Mouse (Mus musculus) embryonic facial prominence, embryonic 13.5 days (tissue): ENCODE data around the gene Plekhg5. TPM values are rescaled to one million over a fixed set of nuclear protein-coding genes. Genes with fewer than 3 reads are reported as not detected.

Source experiments
- ATAC-seq: fragments of 200-750 bp; cut with Nextera tagmentation; 2 replicates; pipeline ENCODE4 v1.8.0; 2017; ENCODE audit warnings: low read depth; ENCODE audit not compliant: insufficient number of reproducible peaks, insufficient read depth, low FRiP score, low TSS enrichment
- H3K27ac ChIP-seq: fragments of 300-500 bp; sonication (generic); 2 replicates; pipeline ENCODE4 v1.5.1; 2015; ENCODE audit warnings: moderate library complexity, mild to moderate bottlenecking, inconsistent platforms
- H3K27me3 ChIP-seq: fragments of 300-500 bp; sonication (generic); 2 replicates; pipeline ENCODE4 v1.6.1; 2015; ENCODE audit warnings: mild to moderate bottlenecking, inconsistent platforms
- H3K36me3 ChIP-seq: fragments of 300-500 bp; sonication (generic); 2 replicates; pipeline ENCODE4 v1.6.1; 2015; ENCODE audit warnings: mild to moderate bottlenecking, inconsistent platforms
- H3K4me1 ChIP-seq: fragments of 300-500 bp; sonication (generic); 2 replicates; pipeline ENCODE4 v1.6.1; 2015; ENCODE audit warnings: inconsistent platforms
- H3K4me2 ChIP-seq: fragments of 300-500 bp; sonication (generic); 2 replicates; pipeline ENCODE4 v1.6.1; 2015; ENCODE audit warnings: moderate library complexity, mild to moderate bottlenecking, inconsistent platforms
- H3K4me3 ChIP-seq: fragments of 300-500 bp; sonication (generic); 2 replicates; pipeline ENCODE4 v1.5.1; 2015; ENCODE audit warnings: mild to moderate bottlenecking, inconsistent platforms
- H3K9ac ChIP-seq: fragments of 300-500 bp; sonication (generic); 2 replicates; pipeline ENCODE4 v1.6.1; 2015; ENCODE audit warnings: mild to moderate bottlenecking, inconsistent platforms
- H3K9me3 ChIP-seq: fragments of 300-500 bp; sonication (generic); 2 replicates; pipeline ENCODE4 v1.6.1; 2016; ENCODE audit warnings: inconsistent platforms
- WGBS: fragments of 180-500 bp; shearing (Covaris S2); methylation state at CpG from one replicate; pipeline ENCODE4 v1.1.7; 2015; ENCODE audit warnings: mixed read lengths; 5-methylcytosine and 5-hydroxymethylcytosine counted together
- polyA plus RNA-seq: library from polyadenylated mRNA; unstranded; fragments of >200 nt; fragmentation: Nextera tagmentation; extraction: Ambion mirVana; gene quantifications from 2 replicates; pipeline ENCODE4 v1.2.1, GENCODE M21; 2015

Gene Plekhg5
- polyA plus RNA-seq, 1 experiment from 2014 or later, result 19.5 TPM

GRCm38 (mm10) chr4:152101921-152102320 is 29.6 kb downstream of the Plekhg5 start:
- Histone ChIP-seq H3K9me3 (no peaks in the 10 kb centered on the region), H3K4me2 (no peak overlapping the region), H3K36me3 (peaks cover 47% of the 10 kb centered on the region), H3K27ac (no peak overlapping the region), H3K9ac (no peak overlapping the region), H3K27me3 (no peaks in the 10 kb centered on the region), H3K4me1 (peaks cover 22% of the 10 kb centered on the region), H3K4me3 (no peak overlapping the region)
- ATAC-seq, result no peak
- 92% methylated on average over 16 of the region's 16 CpGs for WGBS

DNA sequence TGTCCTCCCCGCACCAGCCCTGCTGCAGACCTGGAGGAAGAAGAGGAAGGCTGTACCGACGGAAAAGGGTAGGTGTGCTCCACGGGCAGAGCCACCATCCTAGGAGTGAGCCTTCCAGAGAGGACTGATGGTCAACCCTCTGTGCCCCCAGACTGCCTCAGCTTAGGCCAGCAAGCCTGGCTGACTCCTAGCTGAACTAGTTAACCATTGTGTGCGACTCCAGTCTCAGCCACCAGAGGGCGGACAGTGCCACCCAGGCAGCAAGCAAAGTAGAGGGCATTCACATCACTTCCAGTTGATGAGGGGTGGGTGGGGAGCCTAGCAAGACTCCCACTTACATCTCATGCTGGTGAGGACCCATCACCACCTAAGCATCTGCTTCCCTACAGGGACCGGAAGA is 30.7 kb downstream of the Plekhg5 start:
- Histone ChIP-seq H3K27me3 (no peaks in the 10 kb centered on the region), H3K4me2 (no peak overlapping the region), H3K36me3 (peaks cover 50% of the 10 kb centered on the region), H3K4me1 (peaks cover 26% of the 10 kb centered on the region), H3K9ac (no peak overlapping the region), H3K4me3 (no peak overlapping the region), H3K27ac (no peak overlapping the region), H3K9me3 (no peaks in the 10 kb centered on the region)
- ATAC-seq, result no peak
- 27% methylated on average over 7 of the region's 7 CpGs for WGBS

DNA sequence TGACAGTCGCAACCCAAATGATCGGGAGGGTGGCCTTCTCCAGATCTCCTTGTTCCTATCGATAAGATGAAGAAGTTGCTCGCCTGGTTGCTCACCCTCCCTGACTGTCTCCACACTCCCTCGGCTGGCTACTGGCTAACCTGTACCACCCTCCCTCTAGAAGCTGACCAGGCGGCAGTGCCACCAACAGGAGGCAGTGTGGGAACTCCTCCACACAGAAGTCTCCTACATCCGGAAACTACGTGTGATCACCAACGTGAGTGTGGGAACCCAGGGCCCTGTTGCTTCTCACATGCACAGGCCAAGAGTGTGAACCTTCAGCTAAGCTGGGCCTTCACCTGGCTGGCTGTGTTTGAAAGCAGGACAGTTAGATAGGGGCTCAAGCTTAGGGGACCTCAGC is 34.4 kb downstream of the Plekhg5 start:
- Histone ChIP-seq H3K27me3 (0 out of 2 replicates have a peak, but pooled peaks cover 6% of the 10 kb centered on the region), H3K4me1 (peaks cover 21% of the 10 kb centered on the region), H3K9me3 (no peaks in the 10 kb centered on the region), H3K4me3 (no peak overlapping the region), H3K9ac (no peak overlapping the region), H3K4me2 (peak overlapping the region; percentile 73), H3K36me3 (peaks cover 84% of the 10 kb centered on the region), H3K27ac (peak overlapping the region; percentile 77)
- 57% methylated on average over 9 of the region's 9 CpGs for WGBS
- ATAC-seq, result no peak

DNA sequence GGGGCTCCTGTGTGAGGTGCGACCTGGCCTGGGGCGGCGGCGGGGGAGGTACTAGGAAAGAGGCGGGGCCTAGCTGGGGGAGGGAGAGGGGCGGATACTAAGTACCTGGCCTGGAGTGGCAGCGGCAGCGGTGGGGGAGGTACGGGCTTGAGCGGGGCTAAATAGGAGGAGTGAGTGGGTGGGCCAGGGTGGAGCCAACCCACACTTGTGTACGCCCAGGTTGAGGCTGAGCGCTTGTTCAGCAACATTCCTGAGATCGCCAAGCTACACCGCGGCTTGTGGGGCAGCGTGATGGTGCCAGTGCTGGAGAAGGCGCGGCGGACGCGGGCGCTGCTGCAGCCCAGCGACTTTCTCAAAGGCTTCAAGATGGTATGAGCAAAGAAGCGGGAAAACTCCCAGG is 35.2 kb downstream of the Plekhg5 start:
- 4% methylated on average over 24 of the region's 24 CpGs for WGBS
- Histone ChIP-seq H3K36me3 (peaks cover 85% of the 10 kb centered on the region), H3K4me3 (peak overlapping the region; percentile 38), H3K4me1 (peaks cover 21% of the 10 kb centered on the region), H3K27me3 (0 out of 2 replicates have a peak, but pooled peaks cover 6% of the 10 kb centered on the region), H3K9me3 (no peaks in the 10 kb centered on the region), H3K4me2 (peak overlapping the region; percentile 73), H3K27ac (peak overlapping the region; percentile 77), H3K9ac (peak overlapping the region; percentile 60)
- peak; percentile 79 for ATAC-seq

- Histone ChIP-seq H3K9me3 (no peaks in the 10 kb centered on the region), H3K4me2 (peak overlapping the region; percentile 73), H3K27ac (peak overlapping the region; percentile 77), H3K36me3 (peaks cover 85% of the 10 kb centered on the region), H3K4me3 (peak overlapping the region; percentile 38), H3K4me1 (peaks cover 21% of the 10 kb centered on the region), H3K27me3 (peaks cover 6% of the 10 kb centered on the region; the same call in 1 of the 2 replicates), H3K9ac (peak overlapping the region; percentile 60)
- peak; percentile 89 for ATAC-seq
- 13% methylated on average over 30 of the region's 30 CpGs for WGBS
Measured at GRCm38 (mm10) chr4:152107971-152108509, 35.7 kb downstream of the Plekhg5 start.

GRCm38 (mm10) chr4:152108673-152109072 is 36.4 kb downstream of the Plekhg5 start:
- H3K27me3 ChIP-seq, result peaks cover 8% of the 10 kb centered on the region
- 89% methylated on average over 5 of the region's 5 CpGs for WGBS
- H3K4me1 ChIP-seq, result peaks cover 21% of the 10 kb centered on the region
- H3K4me3 ChIP-seq, result no peak overlapping the region
- peak overlapping the region; percentile 73 for H3K4me2 ChIP-seq
- peaks cover 85% of the 10 kb centered on the region for H3K36me3 ChIP-seq
- no peaks in the 10 kb centered on the region for H3K9me3 ChIP-seq
- H3K27ac ChIP-seq, result no peak overlapping the region
- no peak overlapping the region for H3K9ac ChIP-seq
- ATAC-seq, result no peak

GRCm38 (mm10) chr4:152109509-152109908 is 37.2 kb downstream of the Plekhg5 start:
- Histone ChIP-seq H3K4me3 (no peak overlapping the region), H3K27me3 (peaks cover 16% of the 10 kb centered on the region), H3K4me1 (peaks cover 21% of the 10 kb centered on the region), H3K9ac (no peak overlapping the region), H3K36me3 (peaks cover 85% of the 10 kb centered on the region), H3K9me3 (no peaks in the 10 kb centered on the region), H3K4me2 (no peak overlapping the region), H3K27ac (no peak overlapping the region)
- WGBS, result 88% methylated on average over 3 of the region's 3 CpGs
- no peak for ATAC-seq

GRCm38 (mm10) chr4:152110689-152111088 is 38.4 kb downstream of the Plekhg5 start:
- Histone ChIP-seq H3K27me3 (peaks cover 28% of the 10 kb centered on the region), H3K4me2 (no peak overlapping the region), H3K9me3 (no peaks in the 10 kb centered on the region), H3K9ac (no peak overlapping the region), H3K4me1 (peaks cover 30% of the 10 kb centered on the region), H3K27ac (no peak overlapping the region), H3K36me3 (peaks cover 83% of the 10 kb centered on the region), H3K4me3 (no peak overlapping the region)
- 84% methylated on average over 4 of the region's 4 CpGs for WGBS
- ATAC-seq, result no peak

- H3K4me2 ChIP-seq, result no peak overlapping the region
- H3K27ac ChIP-seq, result no peak overlapping the region
- peaks cover 70% of the 10 kb centered on the region for H3K36me3 ChIP-seq
- no peak overlapping the region for H3K4me3 ChIP-seq
- H3K9me3 ChIP-seq, result no peaks in the 10 kb centered on the region
- 88% methylated on average over 9 of the region's 9 CpGs for whole genome bisulfite sequencing
- no peak overlapping the region for H3K9ac ChIP-seq
- ATAC-seq, result no peak
- peaks cover 44% of the 10 kb centered on the region for H3K27me3 ChIP-seq
- peaks cover 32% of the 10 kb centered on the region for H3K4me1 ChIP-seq
Measured at GRCm38 (mm10) chr4:152112329-152112728, 40.0 kb downstream of the Plekhg5 start.

DNA sequence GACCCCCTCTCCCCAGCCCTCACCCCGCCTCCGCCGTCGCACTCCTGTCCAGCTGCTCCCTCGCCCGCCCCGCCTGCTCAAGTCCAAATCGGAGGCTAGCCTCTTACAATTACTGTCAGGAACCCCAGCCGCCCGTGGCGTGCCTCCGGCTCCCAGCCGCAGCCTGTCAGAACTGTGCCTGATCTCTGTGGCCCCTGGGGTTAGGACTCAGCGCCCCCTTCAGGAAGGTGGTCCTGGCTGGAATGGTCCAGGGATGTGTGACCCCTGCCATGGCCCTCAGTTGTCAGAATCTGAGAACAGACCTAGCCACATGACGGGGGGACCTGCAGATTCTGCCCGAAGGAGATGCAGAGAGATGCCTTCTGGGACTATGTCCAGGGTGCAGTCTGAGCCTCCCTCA is 41.8 kb downstream of the Plekhg5 start:
- Histone ChIP-seq H3K4me1 (peaks cover 18% of the 10 kb centered on the region), H3K27ac (no peak overlapping the region), H3K4me3 (no peak overlapping the region), H3K9me3 (no peaks in the 10 kb centered on the region), H3K9ac (no peak overlapping the region), H3K27me3 (peaks cover 56% of the 10 kb centered on the region), H3K36me3 (peaks cover 57% of the 10 kb centered on the region), H3K4me2 (no peak overlapping the region)
- WGBS, result 53% methylated on average over 16 of the region's 16 CpGs
- no peak for ATAC-seq

- Histone ChIP-seq H3K4me2 (peak within 1 kb of the TSS; percentile 54), H3K27ac (no peak within 1 kb of the TSS), H3K9ac (peak within 1 kb of the TSS; percentile 47), H3K4me1 (peaks cover 35% of the 10 kb centered on the region), H3K27me3 (peaks cover 75% of the 10 kb centered on the region), H3K9me3 (no peaks in the 10 kb centered on the region), H3K4me3 (peak within 1 kb of the TSS; percentile 26), H3K36me3 (peaks cover 40% of the 10 kb centered on the region)
- no peak for ATAC-seq
- WGBS, result 3% methylated on average over 30 of the region's 30 CpGs
Measured at GRCm38 (mm10) chr4:152115921-152116612, 43.8 kb downstream of the Plekhg5 start, which contains the start of gene Tnfrsf25. Gene Tnfrsf25 (plus strand): TSS chr4:152115934.

DNA sequence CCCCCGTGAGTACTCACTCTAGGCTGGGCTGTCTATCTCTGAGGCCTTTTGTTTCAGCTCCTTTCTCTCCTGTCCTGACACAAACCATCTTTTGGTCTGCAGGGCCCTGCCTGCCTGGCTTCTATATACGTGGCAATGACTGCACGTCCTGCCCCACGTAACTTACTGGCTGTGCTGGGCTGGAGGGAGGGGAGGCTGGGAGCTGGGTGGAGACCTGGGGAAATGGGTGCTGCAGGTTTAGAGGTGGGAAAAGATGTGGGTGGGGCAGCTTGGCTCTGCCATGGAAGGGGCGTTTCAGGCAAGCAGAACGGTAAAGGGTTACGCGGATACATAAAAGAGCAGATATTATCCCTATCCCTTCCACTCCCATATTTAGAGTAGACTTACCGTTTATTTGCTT is 45.2 kb downstream of the Plekhg5 start:
- Histone ChIP-seq H3K9me3 (no peaks in the 10 kb centered on the region), H3K4me1 (peaks cover 38% of the 10 kb centered on the region), H3K4me3 (no peak overlapping the region), H3K36me3 (peaks cover 26% of the 10 kb centered on the region), H3K27ac (no peak overlapping the region), H3K27me3 (peaks cover 90% of the 10 kb centered on the region), H3K9ac (no peak overlapping the region), H3K4me2 (no peak overlapping the region)
- WGBS, result 66% methylated on average over 9 of the region's 9 CpGs
- ATAC-seq, result no peak
